Mouse (Mus musculus) heart, postnatal 10 days (tissue): Measurements from ENCODE around the gene Sipa1l1. TPM values are rescaled to one million over a fixed set of nuclear protein-coding genes. Genes with fewer than 3 reads are reported as not detected.
A peak's percentile ranks its signal among the peaks of the same experiment; 100 is the strongest.

Experiments
- DNase-seq, 2 experiments: peaks; one replicate each; pipeline ENCODE4 v3.0.0; 2021
- intact Hi-C: fragments of 180-260 bp; cut with DNase I; formaldehyde crosslinking; loops from one replicate; pipeline ENCODE4 v1.15.1; 2025
- total RNA-seq, 2 experiments: library from RNA; stranded (reverse); gene quantifications; 2 replicates each; pipeline ENCODE4 v1.2.3; 2021

Gene Sipa1l1
- total RNA-seq, 2 experiments from 2014 or later: 19.4 to 19.9 TPM

GRCm38 (mm10) chr12:82237946-82238345, 68.8 kb downstream of the Sipa1l1 start:
- peak; percentile 66 to 73 for DNase-seq
- intact Hi-C loops: no loop called here

GRCm38 (mm10) chr12:82240674-82241073, 71.6 kb downstream of the Sipa1l1 start:
- intact Hi-C loops: no loop called here
- DNase-seq: no peak

DNA sequence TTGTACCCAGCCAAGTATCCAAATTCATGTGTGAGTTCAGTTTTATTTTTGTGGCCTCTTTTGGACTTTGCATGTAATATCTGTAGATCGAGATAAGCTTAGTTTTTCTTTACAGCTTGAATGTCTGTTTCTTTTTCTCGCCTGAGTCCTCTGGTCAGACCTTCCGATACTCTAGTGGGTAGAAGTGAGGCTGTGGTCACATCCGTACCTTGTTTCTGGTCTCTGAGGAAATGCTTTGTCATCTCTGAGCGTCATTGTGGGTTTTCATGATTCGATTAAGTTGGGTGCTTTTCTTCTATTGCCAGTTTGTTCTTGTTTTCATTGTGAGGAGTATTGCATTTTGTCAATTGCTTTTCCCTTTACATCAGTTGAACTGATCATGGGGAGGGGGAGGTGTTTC, 76.1 kb downstream of the Sipa1l1 start:
- intact Hi-C loops: no loop called here
- no peak for DNase-seq

GRCm38 (mm10) chr12:82246422-82246821, 77.3 kb downstream of the Sipa1l1 start:
- no peak for DNase-seq
- intact Hi-C loops: no loop called here

GRCm38 (mm10) chr12:82247371-82248258, 78.5 kb downstream of the Sipa1l1 start:
- no peak for DNase-seq
- intact Hi-C loops: no loop called here

GRCm38 (mm10) chr12:82248501-82248900, 79.4 kb downstream of the Sipa1l1 start:
- DNase-seq: no peak

DNA sequence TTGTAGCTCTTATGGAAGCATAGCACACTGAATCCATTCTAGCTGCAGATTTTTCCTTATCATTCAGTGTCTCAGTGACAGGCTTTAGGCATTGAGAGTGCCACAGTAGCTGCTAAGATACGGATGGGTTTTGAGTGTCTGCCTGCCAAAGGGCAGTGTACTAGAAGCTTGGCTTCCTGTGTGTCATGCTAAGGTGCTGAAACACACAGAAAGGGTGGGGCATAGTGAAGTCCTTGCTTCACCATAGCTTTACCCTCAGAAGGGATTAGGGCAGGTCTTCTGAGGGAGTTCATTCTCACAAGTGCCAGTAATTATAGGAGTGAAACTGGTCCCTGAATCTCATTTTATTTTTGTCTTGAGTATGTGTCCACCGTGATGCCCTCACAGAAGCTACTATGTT, 82.2 kb downstream of the Sipa1l1 start:
- intact Hi-C loops: no loop called here
- no peak for DNase-seq

More at GRCm38 (mm10) chr12:82248501-82248900, 79.4 kb downstream of the Sipa1l1 start:
- intact Hi-C loops: no loop called here

DNA sequence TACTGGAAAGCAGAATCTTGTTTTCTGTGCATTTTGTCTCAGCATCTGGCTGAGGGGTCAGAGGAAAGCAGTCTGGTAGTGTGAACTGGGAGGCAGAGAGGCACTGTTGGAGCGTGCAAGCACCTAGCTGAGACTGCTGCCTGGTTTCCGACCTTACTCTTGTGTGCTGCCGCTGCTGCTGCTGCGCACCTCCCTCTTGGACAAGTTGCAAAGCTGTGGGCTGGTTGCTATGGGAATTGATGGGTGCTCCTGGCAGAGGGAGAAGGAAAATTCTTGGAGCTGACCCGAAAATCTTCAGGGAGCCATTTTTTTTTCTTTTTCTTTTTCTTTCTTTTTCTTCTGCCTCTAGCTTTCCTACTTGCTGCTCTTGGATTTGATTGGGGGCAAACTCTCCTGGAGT, 85.0 kb downstream of the Sipa1l1 start:
- intact Hi-C loops: no loop called here
- DNase-seq: peak; percentile 26 to 28

DNA sequence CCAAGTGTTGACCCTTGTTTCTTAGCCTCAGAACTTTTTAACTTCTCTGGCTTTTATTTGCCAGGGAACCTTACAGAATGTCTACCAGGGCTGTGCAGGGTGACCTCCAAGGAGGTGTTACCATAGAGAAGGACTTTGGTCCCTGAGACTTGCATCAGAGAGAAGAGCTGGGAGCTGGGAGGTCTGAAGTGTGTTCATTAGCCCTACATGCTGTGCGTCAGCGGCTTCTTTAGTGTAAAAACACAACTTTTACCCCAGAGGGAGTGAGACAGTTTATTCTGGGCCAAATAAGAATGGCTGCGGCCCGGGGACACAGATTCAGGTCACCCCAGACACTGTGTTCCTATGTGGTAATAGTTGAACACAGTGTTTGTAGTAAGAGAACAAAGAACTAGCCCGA, 86.9 kb downstream of the Sipa1l1 start:
- intact Hi-C loops: no loop called here

GRCm38 (mm10) chr12:82256921-82257500, 87.9 kb downstream of the Sipa1l1 start:
- intact Hi-C loops: no loop called here
- peak in 1 of 2 experiments; percentile 19 for DNase-seq

More for the DNA sequence above, 86.9 kb downstream of the Sipa1l1 start:
- no peak for DNase-seq

GRCm38 (mm10) chr12:82257994-82258785, 89.1 kb downstream of the Sipa1l1 start:
- intact Hi-C loops: no loop called here

DNA sequence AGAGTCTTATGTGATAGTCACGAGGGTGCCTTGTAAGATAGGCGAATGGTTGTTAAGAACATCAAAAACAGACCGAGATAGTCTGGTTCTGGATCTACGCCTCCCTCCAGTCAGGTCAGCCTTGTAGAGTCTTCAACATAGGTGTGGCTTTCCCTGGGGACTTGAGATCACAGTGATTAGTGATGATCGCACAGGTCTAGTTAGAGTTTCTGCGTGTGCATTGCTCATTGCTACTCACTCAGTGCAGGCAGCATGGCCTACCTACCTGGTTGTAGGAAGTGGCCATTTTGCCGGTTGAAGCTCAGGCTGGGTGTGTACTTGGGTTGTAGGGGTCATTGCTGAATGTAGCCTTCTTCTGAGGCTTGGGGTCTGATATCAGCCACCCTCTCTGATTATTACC, 94.3 kb downstream of the Sipa1l1 start:
- no peak for DNase-seq
- intact Hi-C loops: no loop called here

More at GRCm38 (mm10) chr12:82257994-82258785, 89.1 kb downstream of the Sipa1l1 start:
- DNase-seq: no peak

DNA sequence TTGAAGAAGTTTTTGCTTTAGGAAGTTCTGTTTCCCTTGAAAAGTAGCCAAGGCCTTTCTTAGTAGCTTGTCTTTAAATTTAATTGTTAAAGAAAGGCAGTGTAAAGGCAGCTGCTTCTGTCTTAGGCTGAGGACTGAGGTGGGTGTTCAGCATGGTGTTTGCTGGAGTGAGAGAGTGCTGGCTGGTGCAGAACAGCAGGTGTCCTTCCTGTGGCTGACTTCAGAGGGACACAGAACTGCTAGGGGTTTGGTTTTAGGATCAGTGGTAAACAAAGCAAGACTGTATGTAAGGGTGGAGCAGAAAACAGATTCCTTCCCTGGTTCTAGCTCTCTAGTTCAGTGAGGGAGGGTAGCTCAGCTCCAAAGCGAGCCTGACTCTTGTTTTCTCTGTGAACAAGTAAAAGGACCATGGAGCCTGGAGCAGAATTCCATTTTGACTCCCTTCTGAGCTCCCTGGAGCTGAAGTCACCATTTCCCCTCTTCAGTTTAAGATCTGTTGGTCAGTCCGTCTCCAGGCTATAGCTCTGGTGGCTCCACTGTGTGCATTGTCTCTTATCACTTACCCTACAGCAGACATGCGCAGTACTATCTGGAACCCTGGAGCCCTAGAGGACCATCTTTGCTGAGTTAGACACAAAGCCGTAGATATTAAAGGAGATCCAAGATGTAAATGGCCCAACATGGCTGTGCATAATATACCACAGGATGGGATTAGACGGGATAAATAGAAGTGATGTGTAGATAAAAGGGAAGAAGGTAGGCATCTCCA, 95.1 kb downstream of the Sipa1l1 start:
- no peak for DNase-seq
- intact Hi-C loops: no loop called here

DNA sequence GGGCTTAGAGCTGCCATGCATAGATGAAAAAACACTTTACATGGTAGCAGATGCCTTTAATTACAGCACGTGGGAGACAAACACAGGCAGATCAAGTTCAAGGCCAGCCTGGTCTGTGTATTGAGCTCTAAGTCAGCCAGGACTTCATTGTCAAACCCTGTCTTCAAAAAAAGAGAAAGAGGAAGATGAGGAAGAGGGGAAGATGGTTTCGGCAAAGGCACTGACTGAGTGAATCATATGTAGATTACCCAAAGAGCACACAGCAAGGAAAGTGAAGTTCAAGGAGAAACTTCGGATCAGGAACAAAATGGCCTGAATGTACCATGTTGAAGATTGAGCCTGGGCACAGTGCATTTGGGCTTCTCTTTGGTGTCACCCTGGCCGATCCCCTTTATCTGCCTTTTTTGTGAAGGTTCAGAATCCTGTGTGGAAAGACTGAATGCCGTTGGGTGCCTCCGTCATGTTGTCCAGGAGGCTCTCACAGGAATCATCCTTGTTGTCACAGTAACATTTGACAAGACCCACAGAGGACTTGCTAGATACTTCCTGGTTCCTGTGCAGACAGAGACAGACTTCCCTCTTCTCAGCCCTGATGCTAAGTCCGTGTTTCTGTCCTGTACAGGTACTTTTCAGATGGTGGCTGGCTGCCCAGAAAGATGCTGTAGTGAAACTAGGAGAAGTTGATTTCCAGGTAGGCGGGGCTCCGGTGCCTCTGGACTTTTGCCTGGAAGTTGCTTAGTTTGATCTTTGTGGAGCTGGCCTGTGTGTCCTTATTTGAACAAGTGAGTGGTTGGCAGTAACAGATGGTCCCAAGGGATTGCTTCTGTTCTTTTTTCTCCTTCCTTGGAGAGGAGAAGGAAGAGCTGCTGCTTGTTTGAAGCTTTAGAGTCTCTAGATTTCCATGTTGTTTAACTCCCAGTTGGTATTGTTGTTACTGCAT, 96.5 kb downstream of the Sipa1l1 start:
- intact Hi-C loops: no loop called here
- DNase-seq: peak in 1 of 2 experiments; percentile 49

DNA sequence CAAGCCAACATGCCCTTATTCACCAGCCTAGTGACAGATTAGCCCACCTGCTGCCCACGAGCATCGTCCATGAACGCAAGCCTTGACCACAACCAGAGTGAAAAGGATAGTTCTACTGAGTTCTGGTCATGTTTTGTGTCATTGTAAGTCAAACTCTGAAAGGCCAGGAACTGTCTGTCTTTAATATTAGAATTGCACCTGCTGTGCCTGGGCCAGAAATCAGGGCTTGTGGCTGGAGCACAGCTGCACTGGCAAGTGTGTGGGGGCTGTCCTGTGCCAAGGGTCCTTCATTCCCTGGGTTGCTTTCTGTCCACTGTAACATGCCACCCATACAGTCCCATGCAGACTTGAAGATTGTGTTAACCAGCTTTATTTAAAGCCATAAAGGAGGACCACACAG, 102.3 kb downstream of the Sipa1l1 start:
- no peak for DNase-seq
- intact Hi-C loops: no loop called here

- intact Hi-C loops: no loop called here
- DNase-seq: no peak
Observed at GRCm38 (mm10) chr12:82273503-82273902, 104.4 kb downstream of the Sipa1l1 start.

DNA sequence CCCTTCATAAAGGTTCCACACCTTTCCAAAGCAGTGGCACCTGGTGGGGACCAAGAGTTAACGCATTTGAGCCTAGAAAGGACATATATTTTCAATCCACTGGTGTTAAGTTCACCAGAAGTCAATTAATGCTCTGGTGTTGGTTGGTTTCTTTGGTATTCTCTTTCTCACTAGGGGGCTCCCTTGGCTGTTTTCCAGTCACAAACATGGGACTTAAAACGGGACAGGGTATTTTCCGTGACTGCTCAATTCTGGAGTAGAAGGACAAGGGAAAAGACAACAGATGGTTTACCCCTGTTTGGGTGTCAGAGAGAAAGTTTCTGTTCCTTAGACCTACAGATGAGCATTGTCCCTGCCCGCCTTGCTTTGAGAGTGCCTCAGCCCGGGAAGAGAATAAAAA, 105.5 kb downstream of the Sipa1l1 start:
- intact Hi-C loops: no loop called here

DNA sequence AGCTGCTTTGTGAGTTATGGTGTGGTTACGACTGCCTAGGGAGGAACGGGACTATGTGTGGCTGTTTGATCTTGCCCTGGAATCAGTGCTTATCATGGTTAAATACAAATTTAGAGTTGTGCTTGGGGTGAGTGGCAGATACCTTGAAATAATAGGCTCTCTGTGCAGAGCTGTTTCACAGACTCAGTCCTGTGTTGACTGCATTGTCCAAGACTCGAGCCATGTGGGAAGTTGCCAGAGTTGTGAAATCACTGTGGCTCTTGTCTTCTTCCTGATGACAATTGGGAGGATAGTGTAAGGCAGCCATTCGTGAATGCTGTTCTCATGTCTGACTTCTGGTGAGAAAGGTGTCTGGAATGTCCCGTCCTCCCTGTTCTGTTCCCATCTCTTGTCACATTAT, 106.6 kb downstream of the Sipa1l1 start:
- intact Hi-C loops: loop anchor here (5.0 kb wide), 1 partner anchor 103 kb away; no protein-coding TSS in a partner anchor
- DNase-seq: peak; percentile 70 to 73

More for the DNA sequence above, 105.5 kb downstream of the Sipa1l1 start:
- DNase-seq: no peak

GRCm38 (mm10) chr12:82276591-82276990, 107.5 kb downstream of the Sipa1l1 start:
- intact Hi-C loops: loop anchor here (5.0 kb wide), 1 partner anchor 104 kb away; no protein-coding TSS in a partner anchor
- no peak for DNase-seq
